Mouse (Mus musculus) lung, adult 2 months (tissue): ENCODE results near the gene Fnbp1l.

ENCODE experiments used
- CTCF ChIP-seq: fragments of 200-500 bp; IDR thresholded peaks from 2 replicates; pipeline ENCODE4 v1.5.1; 2011; ENCODE audit warnings: mild to moderate bottlenecking, low read length, control low read depth; ENCODE audit not compliant: insufficient read depth
- POLR2A ChIP-seq: fragments of 200-500 bp; IDR thresholded peaks from 2 replicates; pipeline ENCODE4 v1.6.1; 2011; ENCODE audit warnings: low read depth, mild to moderate bottlenecking, control low read depth, low read length, borderline replicate concordance; ENCODE audit errors: extremely low read depth

DNA sequence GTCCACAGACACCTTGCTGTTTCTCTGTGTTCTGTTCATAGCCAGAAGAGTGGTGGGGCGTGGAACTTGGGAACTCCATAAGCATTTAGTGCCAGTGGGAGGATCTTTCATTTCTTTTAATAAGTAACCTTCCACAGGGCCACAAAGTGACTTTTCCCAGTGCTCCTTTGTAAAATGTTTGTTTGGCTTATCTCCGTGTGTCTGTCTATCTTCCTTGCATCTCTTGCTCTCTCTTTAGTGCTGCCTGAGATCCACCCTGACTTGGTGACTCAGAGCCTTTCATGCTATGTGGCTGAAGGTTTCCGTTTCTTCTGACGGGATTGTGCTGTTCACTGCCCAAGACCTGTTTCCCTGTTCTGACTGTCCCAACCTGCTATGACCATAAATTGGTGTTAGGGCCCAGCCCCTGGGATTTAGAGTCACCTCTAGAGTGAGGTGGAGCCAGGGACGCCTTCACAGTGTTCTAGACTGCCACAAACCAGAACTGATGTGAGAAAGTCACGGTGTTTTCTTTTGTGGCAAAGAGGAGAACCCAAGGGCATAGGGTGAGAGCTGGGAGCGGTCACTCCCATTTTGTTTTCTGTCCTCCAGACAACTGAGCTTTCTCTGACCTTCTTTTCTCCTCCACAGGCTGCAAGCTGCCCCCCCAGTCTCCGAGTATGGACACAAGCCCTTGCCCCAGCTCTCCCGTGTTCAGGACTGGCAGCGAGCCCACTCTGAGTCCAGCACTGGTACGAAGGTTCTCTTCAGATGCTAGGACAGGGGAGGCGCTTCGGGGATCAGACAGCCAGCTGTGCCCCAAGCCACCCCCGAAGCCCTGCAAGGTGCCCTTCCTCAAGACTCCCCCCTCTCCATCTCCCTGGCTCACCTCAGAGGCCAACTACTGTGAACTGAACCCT lies 107.5 kb downstream of the Fnbp1l start:
- TF ChIP-seq CTCF (no peak), POLR2A (no peak)
